Mouse (Mus musculus) megakaryocyte, embryonic 14.5 days (primary cell): ENCODE data around the gene Mknk1.

Source experiments
- FLI1 ChIP-seq: IDR thresholded peaks from 2 replicates; pipeline ENCODE4 v1.6.1; 2012; ENCODE audit warnings: low read length, inconsistent platforms, mixed read lengths
- GATA1 ChIP-seq: IDR thresholded peaks from 3 replicates; pipeline ENCODE4 v1.6.1; 2012; ENCODE audit warnings: mixed read lengths, low read length, inconsistent platforms, borderline replicate concordance

DNA sequence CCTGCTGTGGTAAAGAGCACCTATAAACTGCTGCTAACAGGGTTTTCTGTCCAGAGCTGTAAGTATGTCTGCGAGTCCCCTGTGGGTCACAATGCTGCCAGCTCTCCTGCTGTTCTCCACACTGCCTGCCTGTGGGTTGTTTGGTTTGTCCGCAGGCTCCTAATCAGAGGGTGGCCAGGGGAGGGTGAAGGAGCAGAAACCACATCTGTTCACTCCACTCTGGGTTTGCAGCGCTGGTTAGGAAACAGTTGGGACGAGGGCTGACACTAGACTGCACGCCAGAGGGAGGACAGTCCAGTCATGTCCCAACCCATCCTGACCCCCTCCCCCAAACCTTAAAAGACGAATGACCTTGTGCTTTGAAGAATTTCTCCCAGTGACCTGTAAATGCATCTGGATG is 16.1 kb downstream of the Mknk1 start:
- TF ChIP-seq GATA1 (peak; percentile 48; the same call in 1 of the 3 replicates), FLI1 (no peak)
